Mouse (Mus musculus) myocyte (in vitro differentiated cells): Measurements from ENCODE around the gene Mindy4.

Source experiments
- POLR2A ChIP-seq: IDR thresholded peaks from one replicate; pipeline ENCODE4 v1.6.1; 2011; ENCODE audit warnings: low read depth, mild to moderate bottlenecking, control low read depth, moderate library complexity; ENCODE audit not compliant: insufficient read length
- POLR2AphosphoS2 ChIP-seq: IDR thresholded peaks from one replicate; pipeline ENCODE4 v1.6.1; 2011; ENCODE audit warnings: low read depth, control low read depth; ENCODE audit not compliant: insufficient read length

DNA sequence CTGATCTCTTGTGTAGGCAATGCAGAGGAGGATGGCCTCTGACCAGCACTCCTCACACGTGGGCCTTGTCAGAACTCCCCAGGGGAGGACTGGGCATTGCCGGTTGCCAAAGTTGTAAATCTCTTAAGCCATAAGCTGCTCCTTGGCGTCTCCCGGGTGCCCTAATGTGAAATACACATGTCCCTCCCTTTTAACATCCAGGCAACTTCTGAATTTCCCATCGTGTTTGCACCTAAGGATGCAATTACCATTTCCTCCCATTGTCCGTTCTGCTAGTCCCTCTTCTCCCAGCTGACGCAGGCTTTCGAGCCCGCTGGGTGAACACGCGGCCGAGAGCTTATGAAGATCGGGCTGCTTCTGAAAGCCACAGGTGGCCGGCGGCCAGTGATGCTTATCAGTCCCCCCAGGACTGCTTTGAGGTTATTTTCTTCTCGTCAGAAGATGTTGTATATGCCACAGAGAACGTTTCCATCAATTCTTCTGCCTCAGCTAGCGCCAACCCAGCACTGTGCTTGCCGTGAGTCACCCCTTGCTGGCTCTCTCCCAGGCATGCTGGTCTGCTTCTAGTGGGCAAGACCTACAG lies 91.5 kb downstream of the Mindy4 start:
- no peak for TF ChIP-seq POLR2AphosphoS2
- no peak for TF ChIP-seq POLR2A
